Mouse (Mus musculus) embryonic facial prominence, embryonic 12.5 days (tissue): Measurements from ENCODE around the gene Abhd12b. TPM values are rescaled to one million over a fixed set of nuclear protein-coding genes. Genes with fewer than 3 reads are reported as not detected.

Experiments
- ATAC-seq: fragments of 200-750 bp; cut with Nextera tagmentation; 2 replicates; pipeline ENCODE4 v1.8.0; 2017; ENCODE audit not compliant: insufficient number of reproducible peaks, insufficient read depth, low FRiP score, low TSS enrichment
- H3K27ac ChIP-seq: fragments of 300-500 bp; sonication (generic); 2 replicates; pipeline ENCODE4 v1.5.1; 2016; ENCODE audit warnings: mild to moderate bottlenecking
- H3K27me3 ChIP-seq: fragments of 300-500 bp; sonication (generic); 2 replicates; pipeline ENCODE4 v1.6.1; 2016; ENCODE audit warnings: mild to moderate bottlenecking, moderate library complexity
- H3K36me3 ChIP-seq: fragments of 300-500 bp; sonication (generic); 2 replicates; pipeline ENCODE4 v1.6.1; 2016; ENCODE audit warnings: mild to moderate bottlenecking
- H3K4me1 ChIP-seq: fragments of 300-500 bp; sonication (generic); 2 replicates; pipeline ENCODE4 v1.6.1; 2016
- H3K4me2 ChIP-seq: fragments of 300-500 bp; sonication (generic); replicated peaks from 2 replicates; pipeline ENCODE4 v1.6.1; 2016; ENCODE audit warnings: mild to moderate bottlenecking, moderate library complexity
- H3K4me3 ChIP-seq: fragments of 300-500 bp; sonication (generic); 2 replicates; pipeline ENCODE4 v1.5.1; 2016; ENCODE audit warnings: mild to moderate bottlenecking
- H3K9ac ChIP-seq: fragments of 300-500 bp; sonication (generic); 2 replicates; pipeline ENCODE4 v1.6.1; 2016; ENCODE audit warnings: mild to moderate bottlenecking, moderate library complexity
- H3K9me3 ChIP-seq: fragments of 300-500 bp; sonication (generic); 2 replicates; pipeline ENCODE4 v1.6.1; 2016; ENCODE audit warnings: mild to moderate bottlenecking, moderate library complexity
- WGBS: fragments of 180-500 bp; shearing (Covaris S2); methylation state at CpG from one replicate; pipeline ENCODE4 v1.1.7; 2016; 5-methylcytosine and 5-hydroxymethylcytosine counted together
- polyA plus RNA-seq: library from polyadenylated mRNA; unstranded; fragments of >200 nt; fragmentation: Nextera tagmentation; extraction: Ambion mirVana; gene quantifications from 2 replicates; pipeline ENCODE4 v1.2.1, GENCODE M21; 2016

The Abhd12b gene
- polyA plus RNA-seq, 1 experiment from 2014 or later: 0.09 TPM

GRCm38 (mm10) chr12:70113351-70113750, 40.6 kb upstream of the Abhd12b start, which contains the start of gene Nin:
Gene Nin, minus strand, starts transcription at chr12:70113717.
- no peak within 1 kb of the TSS for H3K9ac ChIP-seq
- no peak within 1 kb of the TSS for H3K27ac ChIP-seq
- no peaks in the 10 kb centered on the region for H3K36me3 ChIP-seq
- no peak within 1 kb of the TSS for H3K4me2 ChIP-seq
- no peak for ATAC-seq
- 54% methylated on average over 11 of the region's 11 CpGs for WGBS
- no peaks in the 10 kb centered on the region for H3K9me3 ChIP-seq
- peaks cover 8% of the 10 kb centered on the region for H3K27me3 ChIP-seq
- peaks cover 10% of the 10 kb centered on the region; the same call in 1 of the 2 replicates for H3K4me1 ChIP-seq
- H3K4me3 ChIP-seq: no peak within 1 kb of the TSS

- no peaks in the 10 kb centered on the region for H3K9me3 ChIP-seq
- no peak overlapping the region for H3K27ac ChIP-seq
- no peak overlapping the region for H3K4me2 ChIP-seq
- no peak for ATAC-seq
- 84% methylated on average over 10 of the region's 10 CpGs for WGBS
- no peak overlapping the region for H3K4me3 ChIP-seq
- no peaks in the 10 kb centered on the region for H3K36me3 ChIP-seq
- no peak overlapping the region for H3K9ac ChIP-seq
- no peaks in the 10 kb centered on the region; the same call in 1 of the 2 replicates for H3K4me1 ChIP-seq
- peaks cover 7% of the 10 kb centered on the region for H3K27me3 ChIP-seq
These were observed 36.8 kb upstream of the Abhd12b start for GRCm38 (mm10) chr12:70117146-70117545.

GRCm38 (mm10) chr12:70118721-70119345, 35.1 kb upstream of the Abhd12b start:
- H3K4me2 ChIP-seq: no peak overlapping the region
- H3K4me1 ChIP-seq: no peaks in the 10 kb centered on the region
- H3K27ac ChIP-seq: no peak overlapping the region
- 90% methylated on average over 10 of the region's 10 CpGs for WGBS
- no peak for ATAC-seq
- no peaks in the 10 kb centered on the region for H3K36me3 ChIP-seq
- H3K9me3 ChIP-seq: no peaks in the 10 kb centered on the region
- H3K4me3 ChIP-seq: no peak overlapping the region
- H3K27me3 ChIP-seq: no peaks in the 10 kb centered on the region
- H3K9ac ChIP-seq: no peak overlapping the region

GRCm38 (mm10) chr12:70119552-70119951, 34.4 kb upstream of the Abhd12b start:
- Histone ChIP-seq H3K27ac (no peak overlapping the region), H3K4me2 (no peak overlapping the region), H3K4me1 (no peaks in the 10 kb centered on the region), H3K27me3 (no peaks in the 10 kb centered on the region), H3K9ac (no peak overlapping the region), H3K36me3 (no peaks in the 10 kb centered on the region), H3K9me3 (no peaks in the 10 kb centered on the region), H3K4me3 (no peak overlapping the region)
- no peak for ATAC-seq
- 59% methylated on average over 2 of the region's 2 CpGs for WGBS

- Histone ChIP-seq H3K9me3 (no peaks in the 10 kb centered on the region), H3K9ac (no peak overlapping the region), H3K27me3 (no peaks in the 10 kb centered on the region), H3K4me2 (no peak overlapping the region), H3K36me3 (no peaks in the 10 kb centered on the region), H3K4me1 (peaks cover 3% of the 10 kb centered on the region; the same call in 1 of the 2 replicates), H3K4me3 (no peak overlapping the region), H3K27ac (no peak overlapping the region)
- 92% methylated on average over 4 of the region's 4 CpGs for WGBS
- no peak for ATAC-seq
These were observed 27.3 kb upstream of the Abhd12b start for GRCm38 (mm10) chr12:70126626-70127025.

GRCm38 (mm10) chr12:70129105-70129504, 24.8 kb upstream of the Abhd12b start:
- peaks cover 3% of the 10 kb centered on the region; the same call in 1 of the 2 replicates for H3K4me1 ChIP-seq

GRCm38 (mm10) chr12:70131042-70131675, 22.8 kb upstream of the Abhd12b start:
- Histone ChIP-seq H3K4me2 (peak overlapping the region; percentile 42), H3K4me3 (peak overlapping the region; percentile 16; the same call in 1 of the 2 replicates), H3K9ac (no peak overlapping the region), H3K9me3 (no peaks in the 10 kb centered on the region), H3K27me3 (no peaks in the 10 kb centered on the region), H3K36me3 (no peaks in the 10 kb centered on the region), H3K4me1 (peaks cover 3% of the 10 kb centered on the region; the same call in 1 of the 2 replicates), H3K27ac (no peak overlapping the region)
- 37% methylated on average over 20 of the region's 20 CpGs for WGBS
- no peak for ATAC-seq

More at GRCm38 (mm10) chr12:70129105-70129504, 24.8 kb upstream of the Abhd12b start:
- Histone ChIP-seq H3K27ac (no peak overlapping the region), H3K9ac (no peak overlapping the region), H3K9me3 (no peaks in the 10 kb centered on the region), H3K36me3 (no peaks in the 10 kb centered on the region), H3K4me2 (no peak overlapping the region), H3K4me3 (no peak overlapping the region), H3K27me3 (no peaks in the 10 kb centered on the region)
- ATAC-seq: no peak; the same call in 1 of the 2 replicates
- 51% methylated on average over 5 of the region's 5 CpGs for WGBS

- Histone ChIP-seq H3K4me2 (no peak overlapping the region), H3K4me3 (no peak overlapping the region), H3K36me3 (no peaks in the 10 kb centered on the region), H3K9ac (no peak overlapping the region), H3K27ac (no peak overlapping the region), H3K9me3 (no peaks in the 10 kb centered on the region), H3K27me3 (no peaks in the 10 kb centered on the region), H3K4me1 (peaks cover 3% of the 10 kb centered on the region; the same call in 1 of the 2 replicates)
- WGBS: 84% methylated on average over 20 of the region's 20 CpGs
- no peak for ATAC-seq
These were observed 19.2 kb upstream of the Abhd12b start for GRCm38 (mm10) chr12:70134627-70135235.

GRCm38 (mm10) chr12:70136185-70136756, 17.7 kb upstream of the Abhd12b start:
- Histone ChIP-seq H3K4me2 (no peak overlapping the region), H3K36me3 (no peaks in the 10 kb centered on the region), H3K4me3 (no peak overlapping the region), H3K4me1 (peaks cover under 1% of the 10 kb centered on the region; the same call in 1 of the 2 replicates), H3K27ac (no peak overlapping the region), H3K27me3 (no peaks in the 10 kb centered on the region), H3K9ac (no peak overlapping the region), H3K9me3 (no peaks in the 10 kb centered on the region)
- no peak for ATAC-seq
- 72% methylated on average over 12 of the region's 12 CpGs for WGBS

- Histone ChIP-seq H3K9ac (no peak overlapping the region), H3K27me3 (no peaks in the 10 kb centered on the region), H3K4me2 (no peak overlapping the region), H3K4me1 (no peaks in the 10 kb centered on the region; the same call in 1 of the 2 replicates), H3K9me3 (no peaks in the 10 kb centered on the region), H3K27ac (no peak overlapping the region), H3K4me3 (no peak overlapping the region), H3K36me3 (no peaks in the 10 kb centered on the region)
- WGBS: 71% methylated on average over 4 of the region's 4 CpGs
- no peak for ATAC-seq
These were observed 16.8 kb upstream of the Abhd12b start for GRCm38 (mm10) chr12:70137095-70137494.

GRCm38 (mm10) chr12:70137626-70138025, 16.3 kb upstream of the Abhd12b start:
- Histone ChIP-seq H3K27me3 (no peaks in the 10 kb centered on the region), H3K9me3 (no peaks in the 10 kb centered on the region), H3K4me3 (no peak overlapping the region), H3K9ac (no peak overlapping the region), H3K36me3 (no peaks in the 10 kb centered on the region), H3K4me2 (no peak overlapping the region), H3K4me1 (no peaks in the 10 kb centered on the region; the same call in 1 of the 2 replicates), H3K27ac (no peak overlapping the region)
- no peak for ATAC-seq
- WGBS: 77% methylated on average over 9 of the region's 9 CpGs
